Mouse (Mus musculus) embryonic facial prominence, embryonic 12.5 days (tissue): ENCODE measurements around the gene Ankrd9. TPM values are rescaled to one million over a fixed set of nuclear protein-coding genes. Genes with fewer than 3 reads are reported as not detected.

Experiments used
- ATAC-seq: fragments of 200-750 bp; cut with Nextera tagmentation; 2 replicates; pipeline ENCODE4 v1.8.0; 2017; ENCODE audit not compliant: insufficient number of reproducible peaks, insufficient read depth, low FRiP score, low TSS enrichment
- H3K27ac ChIP-seq: fragments of 300-500 bp; sonication (generic); 2 replicates; pipeline ENCODE4 v1.5.1; 2016; ENCODE audit warnings: mild to moderate bottlenecking
- H3K27me3 ChIP-seq: fragments of 300-500 bp; sonication (generic); 2 replicates; pipeline ENCODE4 v1.6.1; 2016; ENCODE audit warnings: mild to moderate bottlenecking, moderate library complexity
- H3K36me3 ChIP-seq: fragments of 300-500 bp; sonication (generic); 2 replicates; pipeline ENCODE4 v1.6.1; 2016; ENCODE audit warnings: mild to moderate bottlenecking
- H3K4me1 ChIP-seq: fragments of 300-500 bp; sonication (generic); 2 replicates; pipeline ENCODE4 v1.6.1; 2016
- H3K4me2 ChIP-seq: fragments of 300-500 bp; sonication (generic); replicated peaks from 2 replicates; pipeline ENCODE4 v1.6.1; 2016; ENCODE audit warnings: mild to moderate bottlenecking, moderate library complexity
- H3K4me3 ChIP-seq: fragments of 300-500 bp; sonication (generic); 2 replicates; pipeline ENCODE4 v1.5.1; 2016; ENCODE audit warnings: mild to moderate bottlenecking
- H3K9ac ChIP-seq: fragments of 300-500 bp; sonication (generic); 2 replicates; pipeline ENCODE4 v1.6.1; 2016; ENCODE audit warnings: mild to moderate bottlenecking, moderate library complexity
- H3K9me3 ChIP-seq: fragments of 300-500 bp; sonication (generic); 2 replicates; pipeline ENCODE4 v1.6.1; 2016; ENCODE audit warnings: mild to moderate bottlenecking, moderate library complexity
- WGBS: fragments of 180-500 bp; shearing (Covaris S2); methylation state at CpG from one replicate; pipeline ENCODE4 v1.1.7; 2016; 5-methylcytosine and 5-hydroxymethylcytosine counted together
- polyA plus RNA-seq: library from polyadenylated mRNA; unstranded; fragments of >200 nt; fragmentation: Nextera tagmentation; extraction: Ambion mirVana; gene quantifications from 2 replicates; pipeline ENCODE4 v1.2.1, GENCODE M21; 2016

Gene Ankrd9
- polyA plus RNA-seq, 1 experiment from 2014 or later: 17.5 TPM

- 70% methylated on average over 6 of the region's 6 CpGs for WGBS
- H3K9ac ChIP-seq: no peak overlapping the region
- no peaks in the 10 kb centered on the region for H3K27me3 ChIP-seq
- H3K4me3 ChIP-seq: no peak overlapping the region
- no peak overlapping the region for H3K4me2 ChIP-seq
- no peak for ATAC-seq
- no peaks in the 10 kb centered on the region for H3K9me3 ChIP-seq
- no peaks in the 10 kb centered on the region for H3K36me3 ChIP-seq
- H3K27ac ChIP-seq: no peak overlapping the region
- H3K4me1 ChIP-seq: peaks cover 27% of the 10 kb centered on the region
These were observed 27.0 kb upstream of the Ankrd9 start for GRCm38 (mm10) chr12:111005803-111006202.

DNA sequence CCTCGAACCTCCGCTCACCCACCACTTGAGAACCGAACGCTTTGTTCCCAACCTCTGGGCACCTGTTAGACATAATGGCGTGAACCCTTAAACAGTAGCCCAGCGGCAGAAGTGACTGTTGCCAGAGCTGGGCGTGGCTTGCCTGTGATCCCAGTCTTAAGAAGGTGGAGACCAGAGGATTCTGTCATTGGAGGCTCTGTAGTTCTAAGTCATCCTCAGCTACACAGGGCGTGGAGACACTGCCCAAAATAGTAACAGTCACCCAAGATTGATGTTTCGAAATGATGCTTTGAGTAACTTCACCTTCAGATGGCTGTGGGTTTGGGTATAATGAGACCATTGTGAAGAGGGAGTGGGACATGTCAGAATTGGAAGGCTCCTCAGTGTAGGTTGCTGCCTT lies 25.3 kb upstream of the Ankrd9 start:
- Histone ChIP-seq H3K4me2 (no peak overlapping the region), H3K9me3 (no peaks in the 10 kb centered on the region), H3K36me3 (no peaks in the 10 kb centered on the region), H3K27ac (no peak overlapping the region), H3K27me3 (no peaks in the 10 kb centered on the region), H3K4me3 (no peak overlapping the region), H3K9ac (no peak overlapping the region), H3K4me1 (peaks cover 25% of the 10 kb centered on the region)
- no peak for ATAC-seq
- 82% methylated on average over 9 of the region's 9 CpGs for WGBS

DNA sequence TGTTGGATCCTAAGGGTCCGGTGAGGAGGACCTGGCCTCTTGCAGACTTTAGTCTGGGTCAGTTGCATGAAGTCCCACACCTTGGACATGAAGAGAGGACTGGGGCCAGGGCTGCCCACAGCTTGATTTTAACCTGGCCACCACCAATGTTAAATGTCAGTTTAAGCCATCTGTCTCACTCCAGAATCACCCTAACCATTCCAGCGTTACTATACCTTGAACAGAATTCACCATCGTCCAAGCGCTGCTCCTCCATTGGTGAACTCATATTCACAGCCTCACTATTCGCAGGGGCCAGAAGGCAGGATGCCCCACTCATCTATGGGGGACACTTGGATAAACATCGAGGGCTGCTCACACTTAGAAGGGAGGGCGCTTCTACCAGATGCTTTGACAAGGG lies 22.1 kb upstream of the Ankrd9 start:
- ATAC-seq: no peak
- H3K4me1 ChIP-seq: peaks cover 8% of the 10 kb centered on the region; the same call in 1 of the 2 replicates
- H3K4me2 ChIP-seq: no peak overlapping the region
- H3K27me3 ChIP-seq: no peaks in the 10 kb centered on the region
- 91% methylated on average over 7 of the region's 7 CpGs for WGBS
- H3K27ac ChIP-seq: no peak overlapping the region
- H3K4me3 ChIP-seq: no peak overlapping the region
- no peaks in the 10 kb centered on the region for H3K36me3 ChIP-seq
- no peak overlapping the region for H3K9ac ChIP-seq
- 0 out of 2 replicates have a peak, but pooled peaks cover 7% of the 10 kb centered on the region for H3K9me3 ChIP-seq

GRCm38 (mm10) chr12:110999820-111000219 lies 21.0 kb upstream of the Ankrd9 start:
- H3K4me3 ChIP-seq: no peak overlapping the region
- H3K4me1 ChIP-seq: no peaks in the 10 kb centered on the region
- H3K9ac ChIP-seq: no peak overlapping the region
- H3K27ac ChIP-seq: no peak overlapping the region
- no peaks in the 10 kb centered on the region for H3K27me3 ChIP-seq
- no peak overlapping the region for H3K4me2 ChIP-seq
- 77% methylated on average over 2 of the region's 2 CpGs for WGBS
- 0 out of 2 replicates have a peak, but pooled peaks cover 7% of the 10 kb centered on the region for H3K9me3 ChIP-seq
- no peaks in the 10 kb centered on the region for H3K36me3 ChIP-seq
- no peak for ATAC-seq

DNA sequence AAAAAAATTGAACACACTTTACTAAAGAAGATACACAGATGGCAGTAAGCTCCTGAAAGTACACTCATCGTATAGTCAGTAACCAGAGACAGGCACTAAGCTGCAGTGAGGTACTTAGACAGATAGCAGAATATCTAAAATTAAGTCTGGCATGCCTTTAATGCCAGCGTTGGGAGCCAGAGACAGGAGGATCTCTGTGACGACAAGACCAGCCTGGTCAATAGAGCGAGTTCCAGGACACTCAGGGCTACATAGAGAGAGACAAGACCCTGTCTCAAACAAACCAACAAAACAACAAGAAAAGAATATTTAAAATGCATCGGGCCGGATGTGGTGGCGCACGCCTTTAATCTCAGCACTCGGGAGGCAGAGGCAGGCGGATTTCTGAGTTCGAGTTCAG lies 19.3 kb upstream of the Ankrd9 start:
- WGBS: 96% methylated on average over 11 of the region's 11 CpGs
- Histone ChIP-seq H3K4me3 (no peak overlapping the region), H3K27me3 (no peaks in the 10 kb centered on the region), H3K9ac (no peak overlapping the region), H3K36me3 (no peaks in the 10 kb centered on the region), H3K4me2 (no peak overlapping the region), H3K4me1 (peaks cover 3% of the 10 kb centered on the region; the same call in 1 of the 2 replicates), H3K9me3 (0 out of 2 replicates have a peak, but pooled peaks cover 7% of the 10 kb centered on the region), H3K27ac (no peak overlapping the region)
- no peak for ATAC-seq

DNA sequence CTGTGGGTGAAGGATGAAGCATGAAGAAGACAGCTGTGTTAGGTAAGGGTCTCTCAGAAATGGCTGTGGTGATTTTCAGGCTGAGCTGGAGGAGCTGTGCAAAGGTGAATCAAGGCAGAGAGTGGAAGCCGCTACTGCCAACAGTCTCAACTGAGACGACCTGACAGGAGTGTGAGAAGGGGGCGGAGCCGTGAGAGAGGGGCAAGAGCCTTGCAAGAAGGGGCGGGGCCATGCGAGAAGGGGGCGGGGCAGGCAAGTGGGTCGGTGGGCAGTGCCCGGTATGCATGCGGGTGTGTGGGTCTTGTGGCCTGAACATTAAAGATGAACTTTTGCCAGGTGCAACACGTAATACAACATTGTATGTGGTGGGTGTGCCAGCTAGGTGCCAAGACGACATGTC lies 15.8 kb upstream of the Ankrd9 start:
- H3K4me1 ChIP-seq: peaks cover 8% of the 10 kb centered on the region; the same call in 1 of the 2 replicates
- 0 out of 2 replicates have a peak, but pooled peaks cover 7% of the 10 kb centered on the region for H3K9me3 ChIP-seq
- no peak overlapping the region for H3K9ac ChIP-seq
- H3K4me3 ChIP-seq: no peak overlapping the region
- 45% methylated on average over 12 of the region's 12 CpGs for WGBS
- H3K36me3 ChIP-seq: no peaks in the 10 kb centered on the region
- ATAC-seq: no peak
- H3K4me2 ChIP-seq: no peak overlapping the region
- H3K27me3 ChIP-seq: no peaks in the 10 kb centered on the region
- no peak overlapping the region for H3K27ac ChIP-seq

DNA sequence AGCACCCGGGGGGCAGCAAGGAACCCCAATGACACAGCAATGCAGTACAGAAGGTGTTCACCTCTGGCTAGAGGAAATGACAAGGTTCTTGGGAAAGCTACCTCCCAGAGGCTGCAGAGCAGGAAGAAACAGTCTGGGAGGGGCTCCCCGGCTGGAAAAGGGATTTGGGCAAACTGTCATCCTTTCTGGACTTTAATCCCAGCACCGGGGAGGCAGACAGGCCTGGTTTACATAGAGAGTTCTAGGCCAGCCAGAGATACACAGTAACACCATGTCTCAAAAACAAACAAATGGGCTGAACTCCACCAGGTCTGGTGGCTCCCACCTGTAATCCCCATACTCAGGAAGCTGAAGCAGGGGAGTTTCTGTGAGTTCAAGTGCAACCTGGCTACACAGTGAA lies 14.4 kb upstream of the Ankrd9 start:
- Histone ChIP-seq H3K9ac (no peak overlapping the region), H3K36me3 (no peaks in the 10 kb centered on the region), H3K4me3 (no peak overlapping the region), H3K9me3 (0 out of 2 replicates have a peak, but pooled peaks cover 7% of the 10 kb centered on the region), H3K4me1 (peaks cover 8% of the 10 kb centered on the region; the same call in 1 of the 2 replicates), H3K4me2 (no peak overlapping the region), H3K27ac (no peak overlapping the region), H3K27me3 (no peaks in the 10 kb centered on the region)
- WGBS: 88% methylated on average over 3 of the region's 3 CpGs
- ATAC-seq: no peak

DNA sequence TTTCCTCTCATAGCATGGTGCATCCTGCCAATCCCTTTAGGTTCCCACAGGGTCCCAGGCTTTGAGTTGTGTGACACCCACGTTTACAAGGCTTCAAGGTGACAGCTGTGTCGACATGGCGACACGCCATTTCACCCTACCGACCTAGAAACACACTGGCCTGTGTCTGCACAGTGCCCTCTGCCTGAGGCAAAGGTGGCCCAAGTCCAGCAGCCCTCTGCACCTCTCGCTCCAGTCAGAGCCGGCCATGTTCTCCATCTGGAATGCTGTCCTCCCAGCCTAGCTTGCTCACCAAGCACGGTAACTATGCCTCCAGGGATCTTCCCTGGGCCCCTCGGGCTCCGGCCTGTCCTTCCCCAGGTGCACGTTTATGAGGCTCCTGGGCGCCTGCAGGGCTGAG lies 13.9 kb upstream of the Ankrd9 start:
- no peak for ATAC-seq
- no peaks in the 10 kb centered on the region for H3K36me3 ChIP-seq
- H3K4me1 ChIP-seq: peaks cover 8% of the 10 kb centered on the region; the same call in 1 of the 2 replicates
- H3K9me3 ChIP-seq: 0 out of 2 replicates have a peak, but pooled peaks cover 2% of the 10 kb centered on the region
- no peaks in the 10 kb centered on the region for H3K27me3 ChIP-seq
- H3K9ac ChIP-seq: no peak overlapping the region
- WGBS: 79% methylated on average over 12 of the region's 12 CpGs
- peak overlapping the region; percentile 48 for H3K4me3 ChIP-seq
- no peak overlapping the region for H3K27ac ChIP-seq
- H3K4me2 ChIP-seq: peak overlapping the region; percentile 59

DNA sequence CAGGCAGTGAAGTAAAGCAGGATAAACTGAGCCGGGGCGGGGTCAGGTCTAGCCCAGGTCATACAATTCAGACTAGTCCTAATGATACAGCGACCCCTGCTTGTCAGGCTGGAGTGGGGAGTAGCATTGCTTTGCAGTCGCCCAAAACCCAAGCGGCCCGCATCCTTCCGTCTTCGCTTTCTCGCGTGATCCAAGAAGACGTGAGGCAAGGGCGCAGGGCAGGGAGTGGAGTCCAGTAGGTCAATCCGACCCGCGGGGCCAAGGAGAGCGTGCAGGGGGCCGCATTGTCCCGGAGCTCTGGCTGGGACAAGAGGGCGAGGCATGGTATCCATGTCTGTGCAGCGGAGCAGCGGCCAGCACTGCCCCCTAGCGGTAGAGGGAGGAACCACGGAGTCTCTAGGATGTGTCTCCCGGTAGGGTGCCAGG lies 13.3 kb upstream of the Ankrd9 start:
- H3K4me3 ChIP-seq: peak overlapping the region; percentile 48
- peaks cover 8% of the 10 kb centered on the region; the same call in 1 of the 2 replicates for H3K4me1 ChIP-seq
- H3K27ac ChIP-seq: peak overlapping the region; percentile 60; the same call in 1 of the 2 replicates
- H3K9ac ChIP-seq: peak overlapping the region; percentile 58
- ATAC-seq: peak; percentile 76
- no peaks in the 10 kb centered on the region for H3K36me3 ChIP-seq
- H3K4me2 ChIP-seq: peak overlapping the region; percentile 59
- under 1% methylated on average over 24 of the region's 24 CpGs for WGBS
- H3K27me3 ChIP-seq: no peaks in the 10 kb centered on the region
- no peaks in the 10 kb centered on the region for H3K9me3 ChIP-seq

- no peaks in the 10 kb centered on the region for H3K9me3 ChIP-seq
- H3K9ac ChIP-seq: peak overlapping the region; percentile 58
- peak overlapping the region; percentile 59 for H3K4me2 ChIP-seq
- H3K36me3 ChIP-seq: no peaks in the 10 kb centered on the region
- H3K4me3 ChIP-seq: peak overlapping the region; percentile 48
- H3K27ac ChIP-seq: peak overlapping the region; percentile 60; the same call in 1 of the 2 replicates
- WGBS: 3% methylated on average over 23 of the region's 23 CpGs
- ATAC-seq: peak; percentile 92
- H3K4me1 ChIP-seq: peaks cover 8% of the 10 kb centered on the region; the same call in 1 of the 2 replicates
- H3K27me3 ChIP-seq: no peaks in the 10 kb centered on the region
These were observed 12.7 kb upstream of the Ankrd9 start for GRCm38 (mm10) chr12:110991361-110992127.

- no peak overlapping the region for H3K27ac ChIP-seq
- ATAC-seq: no peak
- 93% methylated on average over 7 of the region's 7 CpGs for WGBS
These were observed 11.7 kb upstream of the Ankrd9 start for GRCm38 (mm10) chr12:110990500-110990899.

DNA sequence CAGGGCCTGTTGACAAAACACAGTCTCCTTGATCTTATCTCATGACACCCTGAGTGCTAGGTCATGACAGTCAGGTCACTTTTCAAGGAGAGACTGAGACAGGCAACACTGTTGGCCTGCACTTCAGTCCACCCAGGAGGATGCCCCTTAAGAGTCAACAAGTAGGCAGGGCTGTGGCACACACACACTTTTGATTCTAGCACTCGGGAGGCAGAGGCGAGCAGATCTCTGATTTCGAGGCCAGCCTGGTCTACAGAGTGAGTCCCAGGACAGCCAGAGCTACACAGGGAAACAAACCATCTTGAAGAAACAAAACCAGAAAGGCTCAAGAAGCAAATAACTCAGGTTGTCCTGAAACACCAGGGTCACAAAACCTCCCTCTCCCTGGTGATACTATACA lies 10.6 kb upstream of the Ankrd9 start:
- no peak overlapping the region for H3K27ac ChIP-seq
- H3K36me3 ChIP-seq: no peaks in the 10 kb centered on the region
- no peak overlapping the region for H3K4me2 ChIP-seq
- no peaks in the 10 kb centered on the region for H3K27me3 ChIP-seq
- peaks cover 4% of the 10 kb centered on the region; the same call in 1 of the 2 replicates for H3K4me1 ChIP-seq
- H3K9me3 ChIP-seq: no peaks in the 10 kb centered on the region
- ATAC-seq: no peak
- no peak overlapping the region for H3K4me3 ChIP-seq
- no peak overlapping the region for H3K9ac ChIP-seq
- WGBS: 88% methylated on average over 3 of the region's 3 CpGs

More at GRCm38 (mm10) chr12:110990500-110990899, 11.7 kb upstream of the Ankrd9 start:
- no peaks in the 10 kb centered on the region for H3K9me3 ChIP-seq
- no peak overlapping the region for H3K4me3 ChIP-seq
- no peak overlapping the region for H3K9ac ChIP-seq
- H3K27me3 ChIP-seq: no peaks in the 10 kb centered on the region
- H3K4me2 ChIP-seq: no peak overlapping the region
- H3K36me3 ChIP-seq: no peaks in the 10 kb centered on the region
- peaks cover 8% of the 10 kb centered on the region; the same call in 1 of the 2 replicates for H3K4me1 ChIP-seq
